Mouse (Mus musculus) gastrocnemius, adult 2 months (tissue): Measurements from ENCODE around the gene Tnfsf18. TPM values are rescaled to one million over a fixed set of nuclear protein-coding genes. Genes with fewer than 3 reads are reported as not detected.

Experiments
- DNase-seq: peaks from one replicate; pipeline ENCODE4 v3.0.0; 2022
- H3K27ac ChIP-seq: fragments of 200-600 bp; 2 replicates; pipeline ENCODE4 v1.8.1; 2022; ENCODE audit warnings: mild to moderate bottlenecking
- H3K4me3 ChIP-seq: fragments of 200-600 bp; 2 replicates; pipeline ENCODE4 v1.8.1; 2022; ENCODE audit warnings: mild to moderate bottlenecking, moderate library complexity
- CTCF ChIP-seq: fragments of 200-600 bp; IDR thresholded peaks from 2 replicates; pipeline ENCODE4 v1.8.1; 2022; ENCODE audit warnings: antibody characterized with exemption, mild to moderate bottlenecking, moderate library complexity
- intact Hi-C: fragments of 180-260 bp; cut with DNase I; formaldehyde crosslinking; loops from one replicate; pipeline ENCODE4 v1.15.1; 2025
- total RNA-seq, 2 experiments: library from RNA; stranded (reverse); gene quantifications; 2 replicates each; pipeline ENCODE4 v1.2.3; 2021

Tnfsf18 gene
- total RNA-seq, 2 experiments from 2014 or later: not detected

- peak; percentile 18 for DNase-seq
- no peak overlapping the region for H3K4me3 ChIP-seq
- TF ChIP-seq CTCF: no peak
- intact Hi-C loops: no loop called here
- H3K27ac ChIP-seq: peak overlapping the region; percentile 85
These were observed 11.9 kb downstream of the Tnfsf18 start for GRCm38 (mm10) chr1:161506317-161506716.

GRCm38 (mm10) chr1:161507623-161508047 is 13.2 kb downstream of the Tnfsf18 start:
- DNase-seq: peak; percentile 71
- Histone ChIP-seq H3K4me3 (no peak overlapping the region), H3K27ac (peak overlapping the region; percentile 85)
- intact Hi-C loops: no loop called here
- no peak for TF ChIP-seq CTCF

DNA sequence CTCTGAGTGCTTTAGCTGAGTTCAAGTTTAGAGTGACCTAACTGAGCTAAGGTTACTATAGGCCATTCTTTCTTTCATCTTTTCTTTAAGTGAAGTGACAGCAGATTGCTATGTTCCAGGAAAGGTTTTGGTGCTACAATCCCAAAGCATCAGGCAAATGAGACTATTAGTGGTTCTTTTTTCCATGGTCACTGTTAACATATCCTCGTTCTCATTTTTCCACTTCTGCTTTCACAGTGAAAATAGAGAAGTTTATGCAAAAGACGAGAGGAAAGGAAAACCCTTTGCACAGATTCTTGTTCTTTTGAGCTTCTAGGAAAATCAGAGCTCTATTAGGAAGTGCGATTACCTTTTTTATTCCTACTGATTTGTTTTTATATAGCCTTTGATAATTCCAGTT is 22.9 kb downstream of the Tnfsf18 start:
- no peak for TF ChIP-seq CTCF
- DNase-seq: no peak
- H3K27ac ChIP-seq: no peak overlapping the region
- intact Hi-C loops: no loop called here
- no peak overlapping the region for H3K4me3 ChIP-seq

DNA sequence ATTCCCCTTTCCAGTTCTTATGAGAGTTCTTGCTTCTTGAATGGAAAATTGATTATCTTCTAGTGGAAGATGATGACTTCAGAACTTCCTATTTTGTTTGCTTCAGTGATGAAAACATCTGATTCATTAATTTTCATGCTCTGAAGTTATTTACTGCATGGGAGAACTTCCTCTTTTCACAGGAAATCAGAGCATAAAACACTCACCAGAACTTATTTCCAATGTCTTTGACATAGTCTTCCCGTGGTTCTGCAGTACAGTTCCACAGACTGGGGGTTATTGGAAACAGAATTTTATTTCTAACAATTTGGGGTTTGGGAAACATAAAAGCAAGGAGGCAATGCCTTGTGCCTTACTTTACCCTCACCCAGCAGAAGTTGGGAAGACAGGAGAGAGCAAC is 25.8 kb downstream of the Tnfsf18 start:
- TF ChIP-seq CTCF: no peak
- no peak overlapping the region for H3K27ac ChIP-seq
- intact Hi-C loops: no loop called here
- DNase-seq: no peak
- no peak overlapping the region for H3K4me3 ChIP-seq

- H3K4me3 ChIP-seq: no peak overlapping the region
- no peak for TF ChIP-seq CTCF
- DNase-seq: no peak
- intact Hi-C loops: no loop called here
- no peak overlapping the region for H3K27ac ChIP-seq
These were observed 33.7 kb downstream of the Tnfsf18 start for GRCm38 (mm10) chr1:161528173-161528572.

- no peak overlapping the region for H3K27ac ChIP-seq
- H3K4me3 ChIP-seq: no peak overlapping the region
- intact Hi-C loops: no loop called here
- no peak for DNase-seq
- TF ChIP-seq CTCF: no peak
These were observed 56.2 kb downstream of the Tnfsf18 start for GRCm38 (mm10) chr1:161550596-161551095.

- no peak overlapping the region for H3K4me3 ChIP-seq
- intact Hi-C loops: no loop called here
- DNase-seq: no peak
- TF ChIP-seq CTCF: no peak
- H3K27ac ChIP-seq: no peak overlapping the region
These were observed 57.6 kb downstream of the Tnfsf18 start for GRCm38 (mm10) chr1:161552098-161552497.

Other genes starting within 250 kb of the Tnfsf18 start
- 100 to 1,000 TPM; 104 to 168 TPM for gene Prdx6, start 243.4 kb upstream of the Tnfsf18 start, total RNA-seq
- not detected for gene Tnfsf4, start 99.2 kb upstream of the Tnfsf18 start, total RNA-seq